Mouse (Mus musculus) hindbrain, embryonic 10.5 days (tissue): ENCODE measurements around the gene Il23r. TPM values are rescaled to one million over a fixed set of nuclear protein-coding genes. Genes with fewer than 3 reads are reported as not detected.
"Not testable (repeated sequence)": the region's sequence is repeated elsewhere in the genome, so short reads cannot be mapped to it uniquely, and the experiment has no call there.

Experiments
- DNase-seq: peaks from one replicate; pipeline ENCODE4 v3.0.0-alpha.2; 2017; ENCODE audit warnings: low spot score
- H3K27ac ChIP-seq: fragments of 300-500 bp; sonication (generic); 2 replicates; pipeline ENCODE4 v1.5.1; 2016; ENCODE audit warnings: mild to moderate bottlenecking, moderate library complexity
- H3K27me3 ChIP-seq: fragments of 300-500 bp; sonication (generic); 2 replicates; pipeline ENCODE4 v1.6.1; 2016; ENCODE audit warnings: mild to moderate bottlenecking; ENCODE audit not compliant: poor library complexity, insufficient read depth, severe bottlenecking
- H3K36me3 ChIP-seq: fragments of 300-500 bp; sonication (generic); 2 replicates; pipeline ENCODE4 v1.6.1; 2016; ENCODE audit warnings: mild to moderate bottlenecking, moderate library complexity
- H3K4me1 ChIP-seq: fragments of 300-500 bp; sonication (generic); replicated peaks from 2 replicates; pipeline ENCODE4 v1.6.1; 2016; ENCODE audit warnings: mild to moderate bottlenecking
- H3K4me3 ChIP-seq: fragments of 300-500 bp; sonication (generic); 2 replicates; pipeline ENCODE4 v1.5.1; 2016; ENCODE audit warnings: mild to moderate bottlenecking, moderate library complexity
- H3K9me3 ChIP-seq: fragments of 300-500 bp; sonication (generic); 2 replicates; pipeline ENCODE4 v1.6.1; 2016; ENCODE audit warnings: mild to moderate bottlenecking, moderate library complexity
- WGBS: fragments of 180-500 bp; shearing (Covaris S2); methylation state at CpG from one replicate; pipeline ENCODE4 v1.1.7; 2016; 5-methylcytosine and 5-hydroxymethylcytosine counted together
- polyA plus RNA-seq: library from polyadenylated mRNA; unstranded; fragments of >200 nt; fragmentation: Nextera tagmentation; extraction: Ambion mirVana; gene quantifications from 2 replicates; pipeline ENCODE4 v1.2.1, GENCODE M21; 2016

Gene Il23r
- not detected in 2 replicates for polyA plus RNA-seq

DNA sequence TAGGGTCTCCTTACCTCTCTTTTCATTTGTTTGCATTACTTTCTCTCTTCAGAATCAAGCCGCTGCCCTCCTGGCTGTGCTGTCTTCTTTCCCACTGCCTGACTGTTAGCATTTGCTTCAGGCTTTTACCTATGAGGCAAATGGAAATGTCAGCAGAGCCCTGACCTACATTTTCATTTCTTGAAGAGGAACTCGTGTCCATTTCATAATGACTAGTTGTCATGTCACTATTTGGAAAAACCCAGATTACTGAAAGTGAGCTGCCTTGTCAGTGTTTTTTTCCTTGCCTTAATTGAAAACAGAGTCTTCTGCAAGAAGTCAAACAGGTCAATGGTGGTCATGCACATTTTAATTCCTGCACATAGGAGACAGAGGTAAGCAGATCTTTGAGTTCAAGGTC is at the start of gene Il23r:
Gene Il23r, minus strand, starts transcription at position 101 of the 400 bp plus-strand sequence.
- H3K4me1 ChIP-seq = no peaks in the 10 kb centered on the region
- H3K27me3 ChIP-seq = no peaks in the 10 kb centered on the region
- H3K4me3 ChIP-seq = no peak within 1 kb of the TSS
- no peaks in the 10 kb centered on the region for H3K9me3 ChIP-seq
- 74% methylated on average over 2 of the region's 2 CpGs for WGBS
- H3K36me3 ChIP-seq = no peaks in the 10 kb centered on the region
- no peak for DNase-seq
- H3K27ac ChIP-seq = no peak within 1 kb of the TSS

DNA sequence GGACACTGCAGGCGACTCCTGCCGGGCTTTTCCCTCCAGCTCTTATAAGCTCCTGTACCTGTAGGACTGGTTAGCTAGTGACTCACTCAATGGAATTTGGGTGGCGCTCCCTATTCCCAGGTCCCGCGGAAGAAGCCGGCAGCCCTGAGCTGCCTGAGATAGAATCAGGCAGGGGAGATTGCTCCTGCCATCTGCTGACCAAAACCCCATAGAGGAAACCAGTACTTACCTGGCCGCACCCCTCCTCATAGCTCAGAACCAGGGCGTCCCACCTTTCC is 44.1 kb upstream of the Il23r start, which contains the start of gene Tacstd2:
Gene Tacstd2, minus strand, starts transcription at position 20 of the 278 bp plus-strand sequence.
- WGBS = 5% methylated on average over 8 of the region's 8 CpGs
- no peak for DNase-seq

DNA sequence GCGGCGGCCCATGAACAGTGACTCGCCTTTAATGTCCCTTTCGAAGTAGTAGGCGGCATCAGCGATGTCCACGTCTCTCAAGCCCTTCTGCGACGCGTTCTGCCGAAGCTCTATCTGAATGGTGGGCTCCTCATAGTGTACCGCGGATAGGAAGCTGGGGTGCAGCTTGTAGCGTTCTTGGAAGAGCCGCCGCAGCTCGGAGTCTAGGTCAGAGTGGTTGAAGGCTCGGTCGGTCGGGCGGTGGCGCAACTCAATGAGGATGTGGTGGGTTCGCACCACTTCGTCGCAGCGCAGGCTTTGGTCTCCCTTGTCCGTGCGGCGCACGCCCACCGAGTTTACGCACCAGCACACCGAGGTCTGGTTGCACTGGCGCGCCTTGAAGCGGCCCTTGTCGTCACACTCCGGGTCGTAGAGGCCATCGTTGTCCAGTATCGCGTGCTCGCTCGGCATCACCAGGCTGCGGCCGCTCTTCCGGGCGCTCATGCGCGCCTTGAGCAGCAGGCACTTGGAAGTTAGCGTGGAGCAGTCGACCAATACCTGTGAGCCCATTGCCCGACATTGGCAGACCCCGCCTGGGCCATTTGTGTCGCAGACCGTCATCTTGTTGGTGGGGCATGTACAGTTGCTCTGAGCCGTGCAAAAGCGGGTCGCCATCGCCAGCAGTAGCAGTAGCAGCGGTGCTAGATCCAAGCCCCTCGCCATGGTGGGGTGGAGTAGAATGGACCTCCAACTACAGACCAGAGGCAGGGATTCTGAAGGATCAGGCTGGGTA is 43.5 kb upstream of the Il23r start:
- H3K9me3 ChIP-seq = no peaks in the 10 kb centered on the region
- H3K4me3 ChIP-seq = peak overlapping the region; percentile 55
- under 1% methylated on average over 62 of the region's 62 CpGs for WGBS
- DNase-seq = peak; percentile 62
- H3K36me3 ChIP-seq = no peaks in the 10 kb centered on the region
- peaks cover 74% of the 10 kb centered on the region for H3K27me3 ChIP-seq
- peaks cover 26% of the 10 kb centered on the region for H3K4me1 ChIP-seq
- no peak overlapping the region for H3K27ac ChIP-seq

More for the DNA sequence above, 44.1 kb upstream of the Il23r start, which contains the start of gene Tacstd2:
- Histone ChIP-seq H3K9me3 (no peaks in the 10 kb centered on the region), H3K27ac (no peak within 1 kb of the TSS), H3K36me3 (no peaks in the 10 kb centered on the region), H3K27me3 (peaks cover 68% of the 10 kb centered on the region), H3K4me3 (peak within 1 kb of the TSS; percentile 55), H3K4me1 (peaks cover 26% of the 10 kb centered on the region)

DNA sequence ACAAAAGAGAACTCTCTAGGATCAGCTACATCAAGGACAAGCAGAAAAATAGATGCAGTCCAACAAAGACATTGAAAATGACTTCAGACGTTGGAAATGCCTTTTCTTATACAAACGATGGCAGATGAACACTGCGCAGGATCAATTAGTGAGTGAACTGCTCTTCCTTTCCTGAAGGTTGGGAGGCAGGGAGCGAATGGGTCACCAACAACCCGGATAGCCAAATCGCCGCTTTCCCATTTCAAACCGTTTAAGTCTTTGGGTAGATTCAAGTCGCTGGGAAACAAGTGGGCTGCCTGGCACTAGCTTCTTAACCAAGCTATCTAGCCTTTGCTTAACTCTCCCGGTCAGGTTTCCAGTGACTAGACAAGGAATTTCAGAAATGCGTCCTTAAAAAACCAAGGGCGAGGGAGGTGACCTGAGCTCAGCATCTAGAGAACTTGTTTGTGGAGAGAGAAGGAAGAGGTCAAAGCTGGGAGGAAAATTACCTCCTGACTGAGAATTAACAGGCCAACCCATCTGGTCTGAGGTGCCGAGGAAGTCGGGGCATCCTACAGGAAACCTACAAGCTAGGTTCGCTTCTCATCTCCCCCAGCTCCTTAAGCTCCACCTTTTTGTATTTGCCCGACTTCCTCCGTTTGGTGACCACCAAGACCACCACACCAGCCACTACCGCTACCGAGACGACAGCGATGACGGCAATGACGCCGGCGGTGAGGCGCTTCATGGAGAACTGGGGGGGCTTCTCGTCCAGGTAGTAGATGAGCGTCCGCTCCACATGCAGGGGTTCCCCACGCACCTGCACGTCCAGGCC is 42.7 kb upstream of the Il23r start:
- peak overlapping the region; percentile 55 for H3K4me3 ChIP-seq
- DNase-seq = peak; percentile 36
- peaks cover 75% of the 10 kb centered on the region for H3K27me3 ChIP-seq
- H3K4me1 ChIP-seq = peaks cover 26% of the 10 kb centered on the region
- no peaks in the 10 kb centered on the region for H3K36me3 ChIP-seq
- H3K9me3 ChIP-seq = no peaks in the 10 kb centered on the region
- no peak overlapping the region for H3K27ac ChIP-seq
- WGBS = 7% methylated on average over 31 of the region's 31 CpGs

DNA sequence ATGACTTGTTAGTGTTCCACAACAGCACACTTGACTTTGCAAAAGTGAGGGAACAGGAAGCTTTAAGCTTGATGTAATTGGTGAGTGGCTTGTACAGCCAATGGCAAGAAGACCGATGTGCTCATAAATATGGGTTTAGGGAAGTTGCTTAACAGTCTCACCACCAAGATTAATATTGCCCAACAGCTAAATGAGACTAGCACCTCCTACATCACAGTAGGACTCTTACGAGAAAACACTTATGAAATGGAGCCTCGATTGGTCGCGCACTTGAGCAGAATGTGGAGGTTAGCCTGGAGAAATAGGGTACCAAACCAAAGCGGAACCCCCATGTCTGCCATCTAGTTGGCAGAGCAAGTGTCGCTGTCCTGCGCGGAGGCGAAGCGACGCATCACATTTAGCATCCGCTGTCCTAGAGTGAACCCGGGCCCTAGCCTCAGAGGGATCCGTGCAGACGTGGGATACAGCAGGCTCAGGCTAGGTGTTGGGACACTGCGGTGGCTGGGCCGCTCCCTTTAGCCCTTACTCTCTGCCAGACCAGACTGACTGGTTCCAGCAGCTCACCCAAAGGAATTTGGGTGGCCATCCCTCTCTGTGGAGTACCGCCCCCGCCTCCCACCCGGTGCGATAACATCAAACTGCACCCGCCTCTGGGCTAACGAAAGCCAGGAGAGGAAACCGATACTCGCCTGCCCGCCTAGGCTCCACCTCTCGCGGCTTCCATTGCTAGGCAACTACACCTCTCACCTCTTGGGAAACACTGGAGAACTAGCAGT is 41.2 kb upstream of the Il23r start:
- H3K27ac ChIP-seq = no peak overlapping the region
- H3K4me1 ChIP-seq = peaks cover 26% of the 10 kb centered on the region
- peaks cover 75% of the 10 kb centered on the region for H3K27me3 ChIP-seq
- WGBS = 10% methylated on average over 29 of the region's 29 CpGs
- H3K4me3 ChIP-seq = peak overlapping the region; percentile 44
- no peaks in the 10 kb centered on the region for H3K9me3 ChIP-seq
- DNase-seq = peak; percentile 55
- H3K36me3 ChIP-seq = no peaks in the 10 kb centered on the region

DNA sequence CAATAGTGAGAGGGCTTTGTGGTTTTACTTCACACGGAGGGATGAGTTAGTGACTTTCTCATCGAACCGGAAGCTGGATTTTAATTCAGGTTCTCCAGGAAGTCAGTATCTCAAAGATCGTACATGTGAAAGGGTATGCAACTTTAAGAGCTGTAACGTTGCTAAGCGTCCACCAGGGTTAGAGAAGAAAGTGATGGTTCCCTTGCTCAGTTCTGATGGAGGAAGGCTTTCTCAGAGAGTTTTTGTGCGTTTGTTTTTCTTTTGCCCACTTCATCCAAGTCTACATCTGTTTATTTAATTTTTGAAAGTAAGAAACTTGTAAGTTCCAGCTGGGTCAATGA is 40.1 kb upstream of the Il23r start:
- H3K27me3 ChIP-seq = peaks cover 68% of the 10 kb centered on the region
- no peak overlapping the region for H3K4me3 ChIP-seq
- no peaks in the 10 kb centered on the region for H3K36me3 ChIP-seq
- WGBS = 62% methylated on average over 7 of the region's 7 CpGs
- DNase-seq = no peak
- H3K27ac ChIP-seq = no peak overlapping the region
- no peaks in the 10 kb centered on the region for H3K9me3 ChIP-seq
- H3K4me1 ChIP-seq = peaks cover 26% of the 10 kb centered on the region

DNA sequence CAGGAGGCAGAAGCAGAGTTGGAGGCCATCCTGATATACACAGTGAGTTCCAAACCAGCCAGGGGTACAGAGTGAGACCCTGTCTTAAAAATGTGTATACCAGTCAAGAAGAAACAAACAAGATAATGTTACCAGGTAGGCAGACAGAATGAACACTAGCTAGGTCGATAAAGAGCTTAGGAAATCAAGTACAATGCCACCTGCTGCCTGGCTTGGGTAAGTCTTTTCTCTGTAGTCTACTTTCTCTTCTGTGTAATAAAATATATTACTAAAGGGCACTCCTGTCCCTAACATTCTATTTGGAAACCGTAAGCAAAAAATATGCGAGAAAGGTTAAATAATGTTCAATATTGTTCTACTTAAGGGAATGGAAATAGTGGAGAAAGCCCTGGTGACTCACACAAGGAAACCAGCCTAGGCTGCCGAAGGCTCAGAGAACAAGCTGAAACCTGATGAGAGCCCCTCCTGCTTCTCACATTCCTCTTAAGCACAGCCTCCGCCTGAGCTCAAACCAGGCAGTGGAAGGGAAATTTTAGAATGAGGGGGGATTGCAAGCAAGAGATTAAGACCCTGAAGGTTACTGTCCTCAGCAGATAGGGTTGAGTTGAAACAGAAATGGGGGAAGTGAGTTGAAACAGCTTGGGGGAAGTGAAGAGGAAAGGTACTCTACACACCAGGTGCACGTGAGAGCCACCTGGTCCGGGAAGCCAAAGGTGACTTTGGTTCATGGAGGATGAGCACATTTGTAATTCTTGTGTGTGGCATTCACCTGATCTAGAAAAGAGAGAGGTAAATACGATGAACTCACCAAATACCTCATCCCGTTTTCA is 39.6 kb upstream of the Il23r start:
- 66% methylated on average over 9 of the region's 9 CpGs for WGBS

DNA sequence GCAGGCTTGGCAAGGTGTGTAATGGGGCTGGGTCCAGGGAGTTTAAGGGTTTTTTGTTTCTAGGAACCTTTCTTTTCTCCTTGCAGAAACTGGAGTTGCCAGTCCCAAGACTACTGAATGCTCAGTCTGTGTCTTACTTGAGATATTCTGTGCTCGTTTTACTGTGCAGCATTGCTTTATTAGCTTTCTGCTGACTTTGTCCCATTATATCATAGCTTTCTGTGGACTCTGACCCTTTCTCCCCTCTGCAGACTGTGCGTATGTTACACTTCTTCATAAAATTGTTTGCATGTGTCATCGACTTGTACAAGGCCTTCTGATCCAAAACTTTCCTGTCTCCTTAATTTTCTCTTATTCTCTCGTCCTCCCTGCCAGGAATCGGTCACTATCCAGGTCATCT is 34.7 kb upstream of the Il23r start:
- Histone ChIP-seq H3K4me1 (no peaks in the 10 kb centered on the region), H3K9me3 (no peaks in the 10 kb centered on the region), H3K27me3 (peaks cover 13% of the 10 kb centered on the region), H3K4me3 (no peak overlapping the region), H3K27ac (no peak overlapping the region), H3K36me3 (no peaks in the 10 kb centered on the region)
- WGBS = 87% methylated on average over 5 of the region's 5 CpGs
- no peak for DNase-seq

More for the DNA sequence above, 39.6 kb upstream of the Il23r start:
- peaks cover 62% of the 10 kb centered on the region for H3K27me3 ChIP-seq
- no peak for DNase-seq
- H3K4me1 ChIP-seq = peaks cover 26% of the 10 kb centered on the region
- no peak overlapping the region for H3K4me3 ChIP-seq
- H3K36me3 ChIP-seq = no peaks in the 10 kb centered on the region
- H3K27ac ChIP-seq = no peak overlapping the region
- H3K9me3 ChIP-seq = no peaks in the 10 kb centered on the region

DNA sequence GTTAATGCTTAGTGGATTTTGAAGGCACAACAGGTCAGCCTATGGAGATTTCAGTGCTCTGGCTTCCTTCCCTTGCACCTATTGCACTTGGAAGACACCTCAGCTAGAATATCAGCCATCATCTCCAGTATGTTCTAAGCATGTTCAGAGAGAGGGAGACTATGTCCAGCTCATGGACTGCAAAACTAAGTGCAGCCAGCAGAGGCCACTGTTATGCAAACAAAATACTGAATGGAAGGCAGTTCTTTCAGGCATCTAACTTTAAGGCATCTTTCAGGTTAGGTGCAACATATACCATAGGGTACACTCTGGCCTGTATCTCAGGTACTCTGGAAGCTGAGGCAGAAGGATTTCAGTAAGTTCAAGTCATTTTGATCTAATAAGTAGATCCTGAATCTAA is 19.1 kb upstream of the Il23r start:
- Histone ChIP-seq H3K36me3 (no peaks in the 10 kb centered on the region), H3K4me3 (no peak overlapping the region), H3K27me3 (no peaks in the 10 kb centered on the region), H3K27ac (no peak overlapping the region), H3K9me3 (no peaks in the 10 kb centered on the region), H3K4me1 (no peaks in the 10 kb centered on the region)
- peak; percentile 23 for DNase-seq

DNA sequence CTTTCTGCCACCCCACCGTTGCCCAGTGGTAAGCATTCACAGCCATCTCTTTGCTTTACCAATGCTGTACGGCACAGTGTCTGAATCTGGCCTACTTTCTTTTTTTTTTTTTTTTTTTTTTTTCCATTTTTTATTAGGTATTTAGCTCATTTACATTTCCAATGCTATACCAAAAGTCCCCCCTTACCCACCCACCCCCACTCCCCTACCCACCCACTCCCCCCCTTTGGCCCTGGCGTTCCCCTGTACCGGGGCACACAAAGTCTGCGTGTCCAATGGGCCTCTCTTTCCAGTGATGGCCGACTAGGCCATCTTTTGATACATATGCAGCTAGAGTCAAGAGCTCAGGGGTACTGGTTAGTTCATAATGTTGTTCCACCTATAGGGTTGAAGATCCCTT is 10.3 kb upstream of the Il23r start:
- WGBS = 87% methylated on average over 2 of the region's 6 CpGs
- not testable (repeated sequence) for H3K27me3 ChIP-seq, H3K9me3 ChIP-seq, H3K4me3 ChIP-seq, H3K27ac ChIP-seq, H3K4me1 ChIP-seq, H3K36me3 ChIP-seq, DNase-seq

DNA sequence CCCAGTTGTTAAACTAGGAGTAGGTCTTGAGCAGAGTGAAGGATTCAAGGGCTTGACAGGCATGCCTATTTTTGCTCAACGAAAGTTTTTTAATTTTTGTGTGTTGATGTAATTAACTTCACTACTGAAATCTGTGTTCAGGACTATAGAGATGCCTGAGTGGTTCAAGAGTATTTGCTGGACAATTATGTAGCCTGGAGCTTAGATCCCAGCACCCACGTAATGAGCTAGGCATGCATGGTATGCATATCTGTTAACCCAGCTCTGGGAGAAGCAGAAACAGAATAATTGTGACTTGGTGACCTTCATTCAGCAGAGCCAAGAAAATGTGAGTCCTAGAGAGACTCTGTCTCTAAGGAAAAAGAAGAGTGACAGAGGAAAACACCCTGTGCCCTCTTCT is 10.6 kb downstream of the Il23r start:
- no peaks in the 10 kb centered on the region for H3K4me1 ChIP-seq
- no peaks in the 10 kb centered on the region for H3K27me3 ChIP-seq
- H3K27ac ChIP-seq = no peak overlapping the region
- 71% methylated on average over 2 of the region's 2 CpGs for WGBS
- no peak overlapping the region for H3K4me3 ChIP-seq
- DNase-seq = no peak
- H3K9me3 ChIP-seq = no peaks in the 10 kb centered on the region
- H3K36me3 ChIP-seq = no peaks in the 10 kb centered on the region

DNA sequence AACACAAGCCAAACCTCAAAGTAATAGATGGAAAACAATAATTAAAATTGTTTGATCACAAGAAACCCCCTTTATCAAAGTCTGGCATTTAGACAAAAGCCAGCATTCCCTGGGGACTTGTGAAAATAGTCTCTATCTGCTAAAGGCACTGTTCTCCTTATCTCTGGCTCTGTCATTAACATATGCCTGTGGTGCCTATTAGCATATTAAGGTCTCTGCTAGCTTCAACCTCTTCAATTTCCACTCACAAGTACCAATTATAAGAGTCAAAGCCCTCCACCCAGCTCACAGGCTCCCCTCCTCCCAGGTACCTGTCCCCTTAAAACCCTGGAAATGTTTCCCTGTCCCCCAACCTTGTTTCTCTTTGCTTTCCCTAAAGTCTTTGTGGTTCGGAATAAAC is 20.4 kb downstream of the Il23r start:
- no peak for DNase-seq
- Histone ChIP-seq H3K36me3 (no peaks in the 10 kb centered on the region), H3K4me3 (no peak overlapping the region), H3K27ac (no peak overlapping the region), H3K9me3 (no peaks in the 10 kb centered on the region), H3K27me3 (0 out of 2 replicates have a peak, but pooled peaks cover 3% of the 10 kb centered on the region), H3K4me1 (no peaks in the 10 kb centered on the region)
- 17% methylated on average over 1 of the region's 1 CpGs for WGBS
